In genomic region chr10:128921883-128922821, GRCm38 (mm10) we compare ENCODE assay signal across 8 mouse cellular contexts. TPM values are rescaled to one million over a fixed set of nuclear protein-coding genes. Genes with fewer than 3 reads are reported as not detected.
DNase-seq lines count a peak whose midpoint lies in the region; ATAC-seq and TF ChIP-seq lines count a peak whose summit lies in the region.

No protein-coding gene starts in this region.

- TF ChIP-seq CTCF in E14TG2a.4 (conservative IDR thresholded peaks at IDR 0.05; ENCODE audit: low read length): no peak

- H3K36me3 ChIP-seq in heart, embryonic 12.5 days: peaks cover 13% of the 10 kb centered on the region
- H3K36me3 ChIP-seq in E14TG2a.4 (ENCODE audit: insufficient read depth, low read length): peaks cover 42% of the 10 kb centered on the region
- peaks cover 15% of the 10 kb centered on the region for H3K36me3 ChIP-seq in embryonic facial prominence, embryonic 12.5 days
- H3K36me3 ChIP-seq in intestine, embryonic 16.5 days (ENCODE audit: control insufficient read depth, insufficient read depth, low read length): 0 out of 2 replicates have a peak, but pooled peaks cover 8% of the 10 kb centered on the region
- no peaks in the 10 kb centered on the region for H3K36me3 ChIP-seq in neural tube, embryonic 15.5 days

- intact Hi-C loops in gastrocnemius, postnatal 14 days (cut with DNase I; ENCODE audit: low total_unique reads): no loop called here

- H3K4me2 ChIP-seq in heart, embryonic 12.5 days: peak overlapping the region; percentile 85
- peak overlapping the region; percentile 57 for H3K4me2 ChIP-seq in embryonic facial prominence, embryonic 12.5 days (replicated peaks)
- peak overlapping the region; percentile 93 for H3K4me2 ChIP-seq in intestine, embryonic 16.5 days (ENCODE audit: low read depth, low read length)
- peak overlapping the region; percentile 78 for H3K4me2 ChIP-seq in neural tube, embryonic 15.5 days

- no peak for ATAC-seq in heart, embryonic 12.5 days (ENCODE audit: insufficient number of reproducible peaks, low FRiP score)
- ATAC-seq in embryonic facial prominence, embryonic 12.5 days (ENCODE audit: insufficient number of reproducible peaks, insufficient read depth, low FRiP score, low TSS enrichment): no peak
- ATAC-seq in intestine, embryonic 16.5 days: no peak
- no peak for ATAC-seq in neural tube, embryonic 15.5 days (ENCODE audit: low FRiP score)

- DNase-seq in heart, adult 8-10 months (ENCODE audit: low spot score): no peak
- no peak for DNase-seq in gastrocnemius, postnatal 14 days
- no peak for DNase-seq in spleen, postnatal 14 days (ENCODE audit: low spot score in 2 of 2)

- 65% methylated on average over 16 of the region's 16 CpGs for WGBS in heart, embryonic 12.5 days
- 73% methylated on average over 16 of the region's 16 CpGs for WGBS in embryonic facial prominence, embryonic 12.5 days
- 67% methylated on average over 16 of the region's 16 CpGs for WGBS in intestine, embryonic 16.5 days
- 74% methylated on average over 16 of the region's 16 CpGs for WGBS in neural tube, embryonic 15.5 days

- H3K9me3 ChIP-seq in heart, embryonic 12.5 days (replicated peaks): no peaks in the 10 kb centered on the region
- H3K9me3 ChIP-seq in E14TG2a.4 (ENCODE audit: low read length): no peaks in the 10 kb centered on the region
- no peaks in the 10 kb centered on the region for H3K9me3 ChIP-seq in embryonic facial prominence, embryonic 12.5 days
- H3K9me3 ChIP-seq in intestine, embryonic 16.5 days (ENCODE audit: control insufficient read depth, low read length): no peaks in the 10 kb centered on the region
- H3K9me3 ChIP-seq in neural tube, embryonic 15.5 days (replicated peaks): no peaks in the 10 kb centered on the region

- peak overlapping the region; percentile 84 for H3K9ac ChIP-seq in heart, embryonic 12.5 days
- peak overlapping the region; percentile 71 for H3K9ac ChIP-seq in embryonic facial prominence, embryonic 12.5 days
- peak overlapping the region; percentile 92 for H3K9ac ChIP-seq in intestine, embryonic 16.5 days (ENCODE audit: low read depth, low read length)
- peak overlapping the region; percentile 96 for H3K9ac ChIP-seq in neural tube, embryonic 15.5 days (replicated peaks)

- peak overlapping the region; percentile 80 for H3K4me3 ChIP-seq in heart, embryonic 12.5 days
- peak overlapping the region; percentile 97 for H3K4me3 ChIP-seq in E14TG2a.4 (replicated peaks; ENCODE audit: low read length)
- H3K4me3 ChIP-seq in embryonic facial prominence, embryonic 12.5 days: peak overlapping the region; percentile 79
- H3K4me3 ChIP-seq in intestine, embryonic 16.5 days (ENCODE audit: low read length): peak overlapping the region; percentile 92
- H3K4me3 ChIP-seq in neural tube, embryonic 15.5 days (replicated peaks): peak overlapping the region; percentile 98

- peaks cover 43% of the 10 kb centered on the region for H3K4me1 ChIP-seq in heart, embryonic 12.5 days (replicated peaks)
- H3K4me1 ChIP-seq in E14TG2a.4 (replicated peaks; ENCODE audit: low read depth, low read length): peaks cover 63% of the 10 kb centered on the region
- peaks cover 35% of the 10 kb centered on the region for H3K4me1 ChIP-seq in embryonic facial prominence, embryonic 12.5 days
- H3K4me1 ChIP-seq in intestine, embryonic 16.5 days (ENCODE audit: control insufficient read depth, insufficient read depth, low read length): peaks cover 43% of the 10 kb centered on the region
- peaks cover 57% of the 10 kb centered on the region for H3K4me1 ChIP-seq in neural tube, embryonic 15.5 days

- peak overlapping the region; percentile 87; the same call in 1 of the 2 replicates for H3K27ac ChIP-seq in heart, embryonic 12.5 days (ENCODE audit: poor library complexity, severe bottlenecking)
- H3K27ac ChIP-seq in embryonic facial prominence, embryonic 12.5 days: no peak overlapping the region
- H3K27ac ChIP-seq in intestine, embryonic 16.5 days (ENCODE audit: low read length): peak overlapping the region; percentile 1; the same call in 1 of the 2 replicates
- peak overlapping the region; percentile 97 for H3K27ac ChIP-seq in neural tube, embryonic 15.5 days (replicated peaks)

- H3K27me3 ChIP-seq in heart, embryonic 12.5 days (replicated peaks): no peaks in the 10 kb centered on the region
- 0 out of 2 replicates have a peak, but pooled peaks cover 3% of the 10 kb centered on the region for H3K27me3 ChIP-seq in E14TG2a.4 (ENCODE audit: insufficient read depth, low read length)
- no peaks in the 10 kb centered on the region for H3K27me3 ChIP-seq in embryonic facial prominence, embryonic 12.5 days
- no peaks in the 10 kb centered on the region for H3K27me3 ChIP-seq in intestine, embryonic 16.5 days (replicated peaks; ENCODE audit: control insufficient read depth, insufficient read depth, low read length)
- no peaks in the 10 kb centered on the region for H3K27me3 ChIP-seq in neural tube, embryonic 15.5 days (replicated peaks)

RNA-seq across cellular contexts. Expression of gene Rdh5, which starts 0.5 kb away (rescaled TPM):
- polyA plus RNA-seq in heart, embryonic 12.5 days (2016; fragmentation: Nextera tagmentation; extraction: Ambion mirVana): 6.0 and 6.3 TPM in 2 replicates
- 1 to 10 TPM; 3.8 to 6.2 (median 5.2) TPM for total RNA-seq in heart, adult 8-10 months (2022)
- polyA plus RNA-seq in embryonic facial prominence, embryonic 12.5 days (2016; fragmentation: Nextera tagmentation; extraction: Ambion mirVana): 14.2 and 14.7 TPM in 2 replicates
- 18.6 and 18.8 TPM in 2 replicates for polyA plus RNA-seq in intestine, embryonic 16.5 days (2015; fragmentation: Nextera tagmentation; extraction: Ambion mirVana)
- polyA plus RNA-seq in neural tube, embryonic 15.5 days (2015; fragmentation: Nextera tagmentation; extraction: Ambion mirVana): 15.7 and 19.8 TPM in 2 replicates
- 1 to 10 TPM; 5.6 to 7.7 TPM for total RNA-seq in gastrocnemius, postnatal 14 days (2021)

RNA-seq across cellular contexts. Expression of gene Bloc1s1, which starts 1.7 kb away (rescaled TPM):
- 161 and 165 TPM in 2 replicates for polyA plus RNA-seq in heart, embryonic 12.5 days (2016; fragmentation: Nextera tagmentation; extraction: Ambion mirVana)
- total RNA-seq in heart, adult 8-10 months (2022): 100 to 1,000 TPM; 150 to 260 (median 205) TPM
- 210 and 215 TPM in 2 replicates for polyA plus RNA-seq in embryonic facial prominence, embryonic 12.5 days (2016; fragmentation: Nextera tagmentation; extraction: Ambion mirVana)
- 208 and 220 TPM in 2 replicates for polyA plus RNA-seq in intestine, embryonic 16.5 days (2015; fragmentation: Nextera tagmentation; extraction: Ambion mirVana)
- polyA plus RNA-seq in neural tube, embryonic 15.5 days (2015; fragmentation: Nextera tagmentation; extraction: Ambion mirVana): 248 and 265 TPM in 2 replicates
- 100 to 1,000 TPM; 174 to 181 TPM for total RNA-seq in gastrocnemius, postnatal 14 days (2021)

RNA-seq across cellular contexts. Expression of gene Itga7, which starts 11.5 kb away (rescaled TPM):
- 1.4 and 1.5 TPM in 2 replicates for polyA plus RNA-seq in heart, embryonic 12.5 days (2016; fragmentation: Nextera tagmentation; extraction: Ambion mirVana)
- 100 to 1,000 TPM; 161 to 179 (median 167) TPM for total RNA-seq in heart, adult 8-10 months (2022)
- polyA plus RNA-seq in embryonic facial prominence, embryonic 12.5 days (2016; fragmentation: Nextera tagmentation; extraction: Ambion mirVana): 5.2 TPM in 2 replicates
- polyA plus RNA-seq in intestine, embryonic 16.5 days (2015; fragmentation: Nextera tagmentation; extraction: Ambion mirVana): 3.3 and 3.7 TPM in 2 replicates
- polyA plus RNA-seq in neural tube, embryonic 15.5 days (2015; fragmentation: Nextera tagmentation; extraction: Ambion mirVana): 7.2 and 8.8 TPM in 2 replicates
- 10 to 100 TPM; 88.7 to 94.7 TPM for total RNA-seq in gastrocnemius, postnatal 14 days (2021)

RNA-seq across cellular contexts. Expression of gene Cd63, which starts 21.4 kb away (rescaled TPM):
- polyA plus RNA-seq in heart, embryonic 12.5 days (2016; fragmentation: Nextera tagmentation; extraction: Ambion mirVana): 341 and 358 TPM in 2 replicates
- total RNA-seq in heart, adult 8-10 months (2022): 100 to 1,000 TPM; 121 to 171 (median 135) TPM
- polyA plus RNA-seq in embryonic facial prominence, embryonic 12.5 days (2016; fragmentation: Nextera tagmentation; extraction: Ambion mirVana): 459 and 465 TPM in 2 replicates
- polyA plus RNA-seq in intestine, embryonic 16.5 days (2015; fragmentation: Nextera tagmentation; extraction: Ambion mirVana): 794 TPM in 2 replicates
- polyA plus RNA-seq in neural tube, embryonic 15.5 days (2015; fragmentation: Nextera tagmentation; extraction: Ambion mirVana): 254 and 295 TPM in 2 replicates
- 100 to 1,000 TPM; 121 to 151 TPM for total RNA-seq in gastrocnemius, postnatal 14 days (2021)

RNA-seq across cellular contexts. Expression of gene Gdf11, which starts 30.6 kb away (rescaled TPM):
- polyA plus RNA-seq in heart, embryonic 12.5 days (2016; fragmentation: Nextera tagmentation; extraction: Ambion mirVana): 4.3 and 5.0 TPM in 2 replicates
- 1 to 10 TPM; 1.3 to 3.0 (median 1.9) TPM for total RNA-seq in heart, adult 8-10 months (2022)
- polyA plus RNA-seq in embryonic facial prominence, embryonic 12.5 days (2016; fragmentation: Nextera tagmentation; extraction: Ambion mirVana): 10.8 and 11.9 TPM in 2 replicates
- 2.1 and 2.2 TPM in 2 replicates for polyA plus RNA-seq in intestine, embryonic 16.5 days (2015; fragmentation: Nextera tagmentation; extraction: Ambion mirVana)
- polyA plus RNA-seq in neural tube, embryonic 15.5 days (2015; fragmentation: Nextera tagmentation; extraction: Ambion mirVana): 6.8 and 9.0 TPM in 2 replicates
- total RNA-seq in gastrocnemius, postnatal 14 days (2021): 1 to 10 TPM; 6.7 to 7.1 TPM
